Mouse (Mus musculus) myocyte (in vitro differentiated cells): ENCODE measurements around the gene Dusp18.

Experiments used
- E2F4 ChIP-seq: IDR thresholded peaks from one replicate; pipeline ENCODE4 v1.6.1; 2011; ENCODE audit warnings: mild to moderate bottlenecking, control low read depth, moderate library complexity; ENCODE audit not compliant: insufficient read depth
- MAX ChIP-seq: IDR thresholded peaks from one replicate; pipeline ENCODE4 v1.6.1; 2011; ENCODE audit warnings: low read depth, mild to moderate bottlenecking, control low read depth
- POLR2A ChIP-seq: IDR thresholded peaks from one replicate; pipeline ENCODE4 v1.6.1; 2011; ENCODE audit warnings: low read depth, mild to moderate bottlenecking, control low read depth, moderate library complexity; ENCODE audit not compliant: insufficient read length
- TCF12 ChIP-seq: IDR thresholded peaks from one replicate; pipeline ENCODE4 v1.6.1; 2011; ENCODE audit warnings: mild to moderate bottlenecking, control low read depth; ENCODE audit not compliant: poor library complexity, insufficient read depth, severe bottlenecking

GRCm38 (mm10) chr11:3913316-3914108, 18.5 kb downstream of the Dusp18 start:
- TF ChIP-seq MAX (no peak), POLR2A (peak; percentile 88), E2F4 (peak; percentile 51), TCF12 (no peak)
